Mouse (Mus musculus): ENCODE results near the gene Hs3st3b1.

- no peak for TF ChIP-seq POLR2A (IDR thresholded peaks at IDR 0.05; ENCODE audit: insufficient read length, low read depth)
- no peak for TF ChIP-seq MAX (IDR thresholded peaks at IDR 0.05; ENCODE audit: low read depth)
- TF ChIP-seq E2F4 (IDR thresholded peaks at IDR 0.05; ENCODE audit: insufficient read depth), result no peak
- no peak for TF ChIP-seq REST (IDR thresholded peaks at IDR 0.05; ENCODE audit: insufficient read depth, insufficient read length)
- no peak for TF ChIP-seq USF1 (IDR thresholded peaks at IDR 0.05; ENCODE audit: low read depth)
- no peak for TF ChIP-seq MYOG (IDR thresholded peaks at IDR 0.05; ENCODE audit: control insufficient read depth in 1 of 3, insufficient read depth in 1 of 3, insufficient read length in 2 of 3, low read depth in 2 of 3)
- TF ChIP-seq CEBPB (IDR thresholded peaks at IDR 0.05; ENCODE audit: insufficient read depth, poor library complexity, severe bottlenecking), result no peak
- TF ChIP-seq MYOD1 (IDR thresholded peaks at IDR 0.05; ENCODE audit: control insufficient read depth in 1 of 3, insufficient read length in 2 of 3, low read depth in 2 of 3), result no peak
- TF ChIP-seq POLR2AphosphoS2 (IDR thresholded peaks at IDR 0.05; ENCODE audit: insufficient read length, low read depth), result no peak
- no peak for TF ChIP-seq SRF (IDR thresholded peaks at IDR 0.05; ENCODE audit: control insufficient read depth, insufficient read length, low read depth)
- no peak for TF ChIP-seq TCF12 (IDR thresholded peaks at IDR 0.05; ENCODE audit: insufficient read depth, poor library complexity, severe bottlenecking)
These were observed 77.4 kb downstream of the Hs3st3b1 start for GRCm38 (mm10) chr11:63844701-63845100.
